Mouse (Mus musculus) kidney, adult 2 months (tissue): ENCODE results near the gene Abca13. TPM values are rescaled to one million over a fixed set of nuclear protein-coding genes. Genes with fewer than 3 reads are reported as not detected.
A peak's percentile ranks its signal among the peaks of the same experiment; 100 is the strongest.
"Not testable (repeated sequence)": the region's sequence is repeated elsewhere in the genome, so short reads cannot be mapped to it uniquely, and the experiment has no call there.

Experiments used
- DNase-seq: peaks from one replicate; pipeline ENCODE4 v3.0.0; 2021
- H3K27ac ChIP-seq: fragments of 200-500 bp; 2 replicates; pipeline ENCODE4 v1.5.1; 2012; ENCODE audit warnings: low read depth, low read length, control low read depth, inconsistent platforms; ENCODE audit not compliant: insufficient read depth
- H3K27me3 ChIP-seq: fragments of 200-500 bp; replicated peaks from 2 replicates; pipeline ENCODE4 v1.6.1; 2012; ENCODE audit warnings: mild to moderate bottlenecking, moderate library complexity, low read length, inconsistent platforms; ENCODE audit not compliant: control insufficient read depth, insufficient read depth
- H3K36me3 ChIP-seq: fragments of 200-500 bp; 2 replicates; pipeline ENCODE4 v1.6.1; 2012; ENCODE audit warnings: mild to moderate bottlenecking, moderate library complexity, low read length, inconsistent platforms; ENCODE audit not compliant: control insufficient read depth, insufficient read depth
- H3K4me1 ChIP-seq: fragments of 200-500 bp; 2 replicates; pipeline ENCODE4 v1.6.1; 2011; ENCODE audit warnings: low read length; ENCODE audit not compliant: control insufficient read depth, insufficient read depth
- H3K4me3 ChIP-seq: fragments of 200-500 bp; 2 replicates; pipeline ENCODE4 v1.5.1; 2011; ENCODE audit warnings: mild to moderate bottlenecking, low read depth, low read length, control low read depth; ENCODE audit not compliant: insufficient read depth
- CTCF ChIP-seq: fragments of 200-500 bp; conservative IDR thresholded peaks from 2 replicates; pipeline ENCODE4 v1.5.1; 2011; ENCODE audit warnings: low read depth, mild to moderate bottlenecking, control low read depth, low read length, moderate library complexity, mixed read lengths; ENCODE audit not compliant: insufficient read depth, insufficient read length
- POLR2A ChIP-seq: fragments of 200-500 bp; IDR thresholded peaks from one replicate; pipeline ENCODE4 v1.6.1; 2011; ENCODE audit warnings: low read depth, low read length, control low read depth
- WGBS: fragments of 180-500 bp; shearing (Covaris S2); methylation state at CpG from one replicate; pipeline ENCODE4 v1.1.7; 2018; 5-methylcytosine and 5-hydroxymethylcytosine counted together
- polyA plus RNA-seq: library from polyadenylated mRNA; depleted of rRNA; stranded (reverse); fragments of >200 nt; gene quantifications from 2 replicates; pipeline ENCODE4 v1.2.3, GENCODE M21; 2012

Gene Abca13
- polyA plus RNA-seq, 1 experiment, result 7.6 TPM

DNA sequence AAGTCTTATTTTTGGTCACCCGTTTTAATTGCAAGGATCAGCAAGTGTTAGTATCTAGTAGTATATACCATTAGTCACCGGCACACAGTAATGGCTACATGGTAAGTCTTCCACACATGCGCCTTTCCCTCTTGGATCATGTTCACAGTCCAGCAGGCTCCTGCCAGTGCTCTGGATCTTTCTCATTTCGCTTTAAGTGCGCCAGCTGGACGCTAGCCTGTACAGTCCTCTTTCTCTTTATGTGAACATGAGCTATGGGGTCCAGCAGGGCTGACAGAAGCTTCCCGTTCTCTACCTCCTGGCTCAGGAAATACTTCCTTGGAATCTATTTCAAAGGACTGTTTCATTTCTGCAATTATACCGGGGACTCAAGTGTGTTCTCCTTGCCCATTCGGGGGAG, 21.8 kb downstream of the Abca13 start:
- no peak for TF ChIP-seq CTCF
- no peak for TF ChIP-seq POLR2A
- DNase-seq, result no peak
- Histone ChIP-seq H3K27me3 (no peaks in the 10 kb centered on the region), H3K4me1 (no peaks in the 10 kb centered on the region), H3K4me3 (no peak overlapping the region), H3K27ac (no peak overlapping the region), H3K36me3 (no peaks in the 10 kb centered on the region)
- 76% methylated on average over 9 of the region's 9 CpGs for WGBS

DNA sequence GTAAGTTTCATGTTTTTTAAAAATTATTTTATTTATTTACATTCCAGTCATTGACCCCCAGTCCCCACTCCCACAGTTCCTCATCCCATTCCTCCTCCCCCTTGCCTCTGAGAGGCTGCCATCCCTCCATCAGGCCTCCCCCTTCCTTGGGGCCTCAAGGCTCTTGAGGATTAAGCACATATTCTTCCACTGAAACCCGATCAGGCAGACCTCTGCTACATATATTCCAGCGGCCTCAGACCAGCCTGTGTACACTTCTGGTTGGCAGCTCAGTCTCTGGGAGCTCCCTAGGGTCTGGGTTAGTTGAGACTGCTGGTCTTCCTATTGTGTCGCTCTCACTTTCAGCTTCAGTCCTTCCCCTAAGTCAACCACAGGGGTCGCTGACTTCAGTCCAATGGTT, 24.5 kb downstream of the Abca13 start:
- no peaks in the 10 kb centered on the region for H3K36me3 ChIP-seq
- no peak for DNase-seq
- H3K4me1 ChIP-seq, result no peaks in the 10 kb centered on the region
- no peaks in the 10 kb centered on the region for H3K27me3 ChIP-seq
- no peak overlapping the region for H3K27ac ChIP-seq
- 34% methylated on average over 4 of the region's 4 CpGs for WGBS
- no peak for TF ChIP-seq CTCF
- H3K4me3 ChIP-seq, result no peak overlapping the region

DNA sequence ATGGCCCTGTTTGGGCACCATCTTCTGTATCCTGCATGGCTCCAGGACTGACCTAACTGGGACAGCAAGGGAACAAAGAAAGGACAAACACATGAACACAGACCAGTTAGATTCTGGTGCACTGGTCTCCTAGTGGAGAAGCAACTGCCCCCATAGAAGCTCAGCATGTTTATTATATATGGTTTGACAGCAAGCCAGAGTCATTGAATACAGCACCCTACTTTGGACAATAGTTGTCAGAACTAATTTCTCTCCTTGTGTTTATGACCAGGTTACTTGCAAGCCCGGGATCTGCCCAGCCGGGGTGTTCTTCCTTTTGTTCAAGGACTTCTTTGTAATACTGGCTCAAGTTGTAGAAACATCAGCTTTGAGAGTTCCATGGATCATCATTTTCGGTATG, 28.8 kb downstream of the Abca13 start:
- TF ChIP-seq CTCF (no peak), POLR2A (no peak)
- Histone ChIP-seq H3K27me3 (no peaks in the 10 kb centered on the region), H3K36me3 (no peaks in the 10 kb centered on the region), H3K27ac (no peak overlapping the region), H3K4me3 (no peak overlapping the region), H3K4me1 (no peaks in the 10 kb centered on the region)
- 78% methylated on average over 3 of the region's 3 CpGs for WGBS
- DNase-seq, result no peak

DNA sequence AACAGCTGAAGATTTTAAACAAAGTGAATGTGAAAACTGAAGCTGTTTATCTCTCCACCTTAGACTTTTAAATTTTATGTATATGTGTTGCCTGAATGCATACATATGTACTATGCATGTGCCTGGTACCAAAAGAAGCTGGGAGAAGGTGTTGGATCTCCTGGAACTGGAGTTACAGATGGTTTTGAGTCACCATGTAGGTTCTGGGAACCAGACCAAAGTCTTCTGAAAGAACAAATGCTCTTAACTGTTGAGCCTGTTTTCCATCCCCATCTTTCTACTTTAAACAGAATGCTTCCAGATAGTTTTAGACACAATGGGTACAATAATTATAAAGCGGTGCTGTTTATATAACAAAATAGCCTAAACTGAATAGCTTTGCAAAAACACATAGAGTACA, 29.9 kb downstream of the Abca13 start:
- 100% methylated on average over 1 of the region's 1 CpGs for WGBS
- no peaks in the 10 kb centered on the region for H3K4me1 ChIP-seq
- H3K36me3 ChIP-seq, result no peaks in the 10 kb centered on the region
- no peak overlapping the region for H3K4me3 ChIP-seq
- TF ChIP-seq CTCF, result no peak
- TF ChIP-seq POLR2A, result no peak
- DNase-seq, result no peak
- no peak overlapping the region for H3K27ac ChIP-seq
- H3K27me3 ChIP-seq, result no peaks in the 10 kb centered on the region

DNA sequence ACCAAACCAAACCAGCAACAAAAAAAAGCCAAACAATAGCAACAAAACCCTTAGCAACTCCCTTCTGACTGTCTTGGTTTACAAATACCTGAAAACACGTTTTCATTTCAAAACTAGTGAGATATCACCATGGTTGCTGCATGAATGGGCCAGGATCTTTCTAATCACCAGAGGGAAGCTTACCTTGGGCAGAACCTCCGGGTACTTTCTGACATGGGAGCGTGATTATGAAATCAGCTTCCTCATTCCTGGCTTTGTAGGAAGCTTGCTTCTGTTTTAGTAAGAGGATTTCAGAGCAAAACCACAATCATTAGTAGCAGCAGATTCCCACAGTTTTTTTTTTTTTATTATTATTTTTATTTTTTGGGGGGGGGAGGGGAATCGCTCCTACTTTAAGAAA, 34.7 kb downstream of the Abca13 start:
- Histone ChIP-seq H3K4me3 (no peak overlapping the region), H3K27me3 (no peaks in the 10 kb centered on the region), H3K36me3 (no peaks in the 10 kb centered on the region), H3K4me1 (no peaks in the 10 kb centered on the region), H3K27ac (no peak overlapping the region)
- DNase-seq, result no peak
- TF ChIP-seq POLR2A (no peak), CTCF (no peak)
- 61% methylated on average over 4 of the region's 4 CpGs for WGBS

DNA sequence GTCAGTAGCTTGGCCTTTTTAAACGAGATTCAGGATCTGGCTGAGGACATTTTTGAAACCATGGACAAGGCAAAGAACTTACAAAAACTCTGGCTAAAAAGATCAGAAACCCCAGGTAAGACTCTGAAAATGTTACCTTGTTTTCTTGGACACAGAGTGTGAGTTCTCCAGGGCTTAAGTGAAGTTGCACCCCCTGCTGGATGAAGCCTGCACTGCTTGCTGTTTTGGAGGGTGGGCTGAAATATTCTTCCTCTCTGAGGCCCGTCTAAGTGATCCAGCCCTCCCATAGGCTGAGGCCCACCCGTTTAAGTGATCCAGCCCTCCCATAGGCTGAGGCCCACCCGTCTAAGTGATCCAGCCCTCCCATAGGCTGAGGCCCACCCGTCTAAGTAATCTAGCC, 57.9 kb downstream of the Abca13 start:
- not testable (repeated sequence) for H3K36me3 ChIP-seq, H3K27me3 ChIP-seq, H3K4me3 ChIP-seq, H3K4me1 ChIP-seq, H3K27ac ChIP-seq
- peak; percentile 6 for DNase-seq
- WGBS, result 77% methylated on average over 5 of the region's 5 CpGs
- TF ChIP-seq CTCF, result peak; percentile 36; the same call in 1 of the 2 replicates

DNA sequence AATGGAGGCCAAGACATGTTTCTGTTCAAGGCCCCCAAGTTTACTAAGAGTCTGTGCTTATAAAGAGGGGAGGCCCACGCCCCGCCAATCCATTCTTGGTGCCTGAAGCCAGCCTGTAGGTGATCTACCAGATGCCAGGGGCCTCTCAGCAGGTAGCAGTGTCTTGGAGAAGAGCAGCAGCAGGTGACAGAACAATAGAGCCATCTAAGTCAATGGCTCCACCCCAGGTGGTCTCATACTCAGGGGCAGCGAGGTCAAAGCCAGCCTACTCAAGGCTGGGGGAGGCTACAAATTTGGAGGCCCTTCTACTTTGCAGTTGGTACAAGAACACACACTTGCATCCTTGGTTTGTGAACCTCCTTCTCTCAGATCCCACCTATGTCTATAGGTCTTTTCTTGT, 71.3 kb downstream of the Abca13 start:
- H3K36me3 ChIP-seq, H3K4me3 ChIP-seq, H3K27ac ChIP-seq, H3K27me3 ChIP-seq, DNase-seq, H3K4me1 ChIP-seq: not testable (repeated sequence)
- 77% methylated on average over 3 of the region's 3 CpGs for WGBS

DNA sequence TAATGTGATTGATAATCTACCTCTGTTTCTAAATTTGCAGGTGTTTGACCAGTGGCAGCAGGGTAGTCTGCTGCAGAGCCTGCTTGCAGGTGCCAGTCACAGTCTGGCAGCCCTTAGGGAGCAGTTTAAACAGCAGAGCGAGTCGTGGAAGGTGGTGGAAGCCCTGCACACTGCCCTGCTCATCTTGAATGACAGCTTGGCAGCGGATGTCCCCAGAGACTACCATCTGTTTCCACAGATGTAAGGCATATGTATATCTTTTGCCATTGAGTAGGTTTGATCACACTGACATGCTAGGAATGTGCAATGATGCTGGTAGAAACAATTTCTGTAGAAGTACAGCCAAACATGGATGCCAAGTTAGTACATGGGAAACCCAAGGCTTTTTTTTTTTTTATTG, 77.3 kb downstream of the Abca13 start:
- no peak overlapping the region for H3K4me3 ChIP-seq
- no peaks in the 10 kb centered on the region for H3K4me1 ChIP-seq
- no peaks in the 10 kb centered on the region for H3K36me3 ChIP-seq
- no peak for TF ChIP-seq POLR2A
- no peak for TF ChIP-seq CTCF
- H3K27ac ChIP-seq, result no peak overlapping the region
- no peak for DNase-seq
- no peaks in the 10 kb centered on the region for H3K27me3 ChIP-seq
- 82% methylated on average over 3 of the region's 3 CpGs for WGBS
